Mouse (Mus musculus) yolk sac, embryonic 10.5 days (tissue): ENCODE data around the gene Atp9a.

Source experiments
- DNase-seq: peaks from one replicate; pipeline ENCODE4 v3.0.0-alpha.2; 2017; ENCODE audit warnings: low spot score

Atp9a gene

DNA sequence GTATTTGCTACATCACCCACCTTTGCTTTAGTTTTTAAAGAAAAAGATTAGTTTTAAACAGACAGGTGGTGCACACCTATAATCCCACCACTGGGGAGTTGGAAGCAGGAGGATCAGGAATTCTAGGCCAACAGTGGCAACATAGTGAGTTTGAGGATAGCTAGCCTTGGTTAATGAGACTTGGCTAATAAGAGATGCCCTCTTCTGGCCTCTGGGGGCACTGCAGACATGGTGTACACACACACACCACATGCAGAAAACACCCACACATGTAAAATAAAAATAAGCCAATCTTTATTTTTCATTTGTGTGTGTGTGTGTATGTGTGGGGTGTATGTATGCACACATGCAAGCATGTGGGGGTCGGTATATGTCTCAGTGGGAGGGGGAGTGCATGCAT lies 3.4 kb downstream of the Atp9a start:
- DNase-seq, result no peak

DNA sequence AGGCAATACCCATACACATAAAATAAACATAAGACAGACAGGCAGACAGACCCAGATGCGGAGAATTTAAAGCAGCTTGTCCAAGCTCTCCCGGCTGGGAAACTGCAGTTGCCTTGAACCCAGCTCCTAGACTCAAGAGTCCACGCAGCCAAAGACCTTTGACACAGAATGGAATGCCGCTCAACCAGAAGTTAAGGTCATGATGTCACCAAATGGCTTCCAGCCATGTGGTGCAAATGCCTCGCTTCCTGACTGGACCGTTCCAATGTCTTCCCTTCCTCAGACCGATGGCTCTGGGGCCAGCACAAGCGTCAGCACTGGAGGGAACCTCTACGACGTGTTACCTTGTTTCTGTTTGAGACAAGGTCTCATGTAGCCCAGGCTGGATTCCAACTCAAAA lies 4.3 kb downstream of the Atp9a start:
- peak; percentile 53 for DNase-seq

DNA sequence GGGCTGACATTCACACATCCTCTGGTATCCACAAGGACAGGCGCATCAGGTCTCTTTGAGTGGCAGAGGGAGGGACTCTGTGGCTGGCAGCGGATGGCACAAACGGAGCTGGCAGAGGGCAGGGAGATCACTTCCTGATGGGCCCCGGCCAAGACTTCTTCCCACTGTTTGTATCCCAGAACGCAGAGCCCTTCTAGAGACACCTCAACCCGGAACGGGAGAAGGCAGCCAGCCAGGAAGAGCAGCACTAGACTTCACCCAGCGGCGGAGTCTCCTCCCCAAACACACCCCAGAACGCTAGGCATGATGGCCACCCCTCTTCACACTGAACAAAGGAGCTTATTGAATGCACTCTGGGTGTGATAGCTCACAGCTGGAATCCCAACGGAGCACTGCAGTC lies 8.2 kb downstream of the Atp9a start:
- no peak for DNase-seq

DNA sequence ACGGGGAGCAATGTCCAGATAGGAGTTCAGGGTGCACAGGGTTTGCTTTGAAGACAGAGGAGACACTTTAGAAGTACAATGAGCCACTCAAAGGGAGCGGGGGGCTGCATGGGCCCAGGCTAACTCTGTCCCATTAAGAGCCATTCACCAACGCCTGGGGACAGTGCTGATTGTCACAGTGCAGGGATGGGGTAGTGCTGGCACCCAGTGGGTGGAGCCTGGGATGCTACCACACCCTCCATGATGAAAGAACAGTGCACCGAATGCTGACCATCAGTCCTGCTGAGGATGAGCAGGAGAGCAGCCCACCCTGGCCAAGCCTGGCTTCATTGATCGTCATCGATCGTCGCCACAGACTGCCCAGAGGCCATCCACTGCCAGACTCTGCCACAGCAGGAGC lies 11.0 kb downstream of the Atp9a start:
- DNase-seq, result no peak

DNA sequence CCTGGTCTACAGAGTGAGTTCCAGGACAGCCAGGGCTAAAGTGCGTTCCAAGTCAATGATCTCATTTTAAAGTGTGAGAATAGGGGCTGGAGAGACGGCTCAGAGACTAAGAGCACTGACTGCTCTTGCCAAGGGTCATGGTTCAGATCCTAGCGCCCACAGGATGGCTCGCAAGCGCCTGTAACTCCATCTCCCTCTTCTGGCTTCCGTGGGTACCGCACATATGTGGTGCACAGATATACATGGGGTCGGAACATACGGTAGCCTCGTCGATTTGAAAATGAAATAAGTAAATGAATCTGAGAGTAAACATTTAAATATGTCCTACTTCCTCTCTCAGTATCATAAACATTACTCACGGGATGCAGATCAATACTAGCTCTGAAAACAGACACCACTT lies 12.5 kb downstream of the Atp9a start:
- DNase-seq, result no peak

DNA sequence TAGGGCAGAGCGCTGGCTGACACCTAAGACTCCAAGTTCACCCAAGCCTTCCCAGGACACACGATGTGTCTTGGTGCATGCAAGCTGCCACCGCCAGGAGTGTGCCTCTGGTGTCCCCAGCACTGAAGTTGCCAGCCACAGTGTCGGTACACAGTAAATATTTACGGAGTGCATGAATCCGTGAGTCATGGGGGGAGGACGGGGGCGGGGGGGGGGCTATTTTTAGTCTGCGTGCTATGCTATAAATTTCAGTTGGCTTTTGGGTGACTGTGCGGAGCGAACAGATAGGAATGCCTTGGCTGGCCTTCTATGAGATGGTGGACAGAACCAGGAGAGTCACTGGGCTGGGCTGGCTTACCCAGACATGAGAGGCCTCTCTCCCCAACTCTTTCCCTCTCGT lies 14.2 kb downstream of the Atp9a start:
- DNase-seq, result no peak

DNA sequence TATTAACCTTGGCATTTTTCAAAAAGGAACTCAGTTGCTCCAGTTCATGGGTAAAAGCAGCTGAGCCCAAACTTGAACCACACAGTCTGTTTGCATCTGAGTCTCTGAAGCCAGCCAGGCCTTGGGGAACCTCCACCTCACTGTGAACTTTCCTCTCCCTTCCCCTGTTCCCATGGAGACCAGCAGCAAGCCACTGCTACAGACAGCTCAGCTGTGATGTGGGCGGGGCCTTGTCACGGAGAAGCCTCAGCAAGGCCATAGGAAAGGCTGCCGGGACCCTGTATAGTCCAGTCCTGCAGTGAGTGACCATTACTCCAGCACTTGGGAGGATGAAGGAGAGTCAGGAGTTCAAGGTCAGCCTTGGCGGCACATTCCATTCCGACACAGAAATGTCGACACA lies 16.2 kb downstream of the Atp9a start:
- peak; percentile 65 for DNase-seq

DNA sequence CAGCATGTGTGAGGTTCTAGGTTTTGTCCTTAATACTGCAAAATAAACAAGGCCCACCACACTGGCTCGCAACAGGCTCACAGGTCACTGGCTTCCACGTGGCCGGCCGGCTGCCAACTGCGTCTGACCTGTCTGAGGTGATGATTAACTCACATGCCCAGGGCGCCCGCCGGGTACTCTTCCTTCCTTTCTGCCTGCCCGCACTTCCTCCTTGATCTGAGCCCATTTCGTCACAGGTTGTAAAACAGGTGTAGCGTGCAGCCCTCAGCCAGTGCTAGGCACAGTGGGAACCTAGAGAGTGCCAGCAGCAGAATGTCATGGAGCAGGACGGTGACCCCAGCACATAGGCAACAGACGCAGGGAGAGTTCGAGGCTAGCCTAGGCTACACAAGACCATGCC lies 20.9 kb downstream of the Atp9a start:
- DNase-seq, result no peak

DNA sequence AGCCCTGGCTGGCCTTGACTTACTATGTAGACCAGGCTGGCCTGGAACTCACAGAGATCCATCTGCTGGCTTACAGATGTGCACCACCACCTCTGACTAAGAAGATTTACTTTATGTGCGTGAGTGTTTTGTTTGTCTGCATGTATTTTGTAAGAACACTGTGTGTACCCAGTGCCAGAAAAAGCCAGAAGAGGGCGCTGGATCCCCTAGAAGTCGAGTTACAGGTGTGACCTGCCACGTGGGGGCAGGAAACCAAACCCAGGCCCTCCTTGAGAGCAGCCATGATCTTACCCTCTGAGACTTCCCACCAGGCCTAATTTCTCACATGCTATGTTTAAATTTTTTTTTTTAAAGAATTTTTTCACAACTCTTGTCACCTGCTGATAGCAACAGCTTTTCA lies 22.5 kb downstream of the Atp9a start:
- no peak for DNase-seq

DNA sequence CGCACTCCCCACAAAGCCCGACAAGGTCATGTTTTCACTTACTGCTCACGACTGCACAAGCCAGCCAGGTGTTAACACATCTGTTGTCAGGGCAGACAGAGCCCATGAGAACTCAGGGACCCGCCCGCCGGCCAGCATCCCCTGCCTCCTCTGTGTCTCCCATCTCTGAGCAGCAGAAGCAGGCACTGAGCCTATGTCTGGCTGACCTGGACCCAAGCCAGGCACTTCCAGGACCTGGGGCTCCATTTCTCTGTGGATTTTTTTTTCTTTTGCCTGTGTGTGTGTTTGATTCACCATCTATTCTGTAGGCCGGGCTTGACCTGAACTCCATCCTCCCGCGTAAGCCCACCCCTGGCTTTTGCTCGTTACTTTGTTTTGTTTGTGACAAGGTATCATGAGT lies 23.5 kb downstream of the Atp9a start:
- DNase-seq, result no peak

DNA sequence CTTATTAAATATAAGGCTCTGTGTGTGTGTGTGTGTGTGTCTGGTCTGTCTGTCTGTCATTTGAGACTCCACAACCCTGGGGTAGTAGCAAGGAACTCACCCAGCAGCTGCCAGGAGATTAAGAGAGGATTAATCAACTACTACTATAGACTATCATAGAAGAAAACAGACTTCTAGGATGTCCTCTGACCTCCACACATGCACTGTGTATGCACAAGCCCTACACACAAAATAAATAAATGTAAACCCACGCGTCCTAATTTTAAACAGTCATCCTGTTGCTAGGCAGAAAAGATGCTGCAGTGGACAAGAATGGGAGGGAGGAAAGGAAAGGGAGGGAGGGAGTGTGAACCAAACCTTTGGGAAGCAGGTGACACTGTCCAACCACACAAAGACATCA lies 23.9 kb downstream of the Atp9a start:
- DNase-seq, result no peak

DNA sequence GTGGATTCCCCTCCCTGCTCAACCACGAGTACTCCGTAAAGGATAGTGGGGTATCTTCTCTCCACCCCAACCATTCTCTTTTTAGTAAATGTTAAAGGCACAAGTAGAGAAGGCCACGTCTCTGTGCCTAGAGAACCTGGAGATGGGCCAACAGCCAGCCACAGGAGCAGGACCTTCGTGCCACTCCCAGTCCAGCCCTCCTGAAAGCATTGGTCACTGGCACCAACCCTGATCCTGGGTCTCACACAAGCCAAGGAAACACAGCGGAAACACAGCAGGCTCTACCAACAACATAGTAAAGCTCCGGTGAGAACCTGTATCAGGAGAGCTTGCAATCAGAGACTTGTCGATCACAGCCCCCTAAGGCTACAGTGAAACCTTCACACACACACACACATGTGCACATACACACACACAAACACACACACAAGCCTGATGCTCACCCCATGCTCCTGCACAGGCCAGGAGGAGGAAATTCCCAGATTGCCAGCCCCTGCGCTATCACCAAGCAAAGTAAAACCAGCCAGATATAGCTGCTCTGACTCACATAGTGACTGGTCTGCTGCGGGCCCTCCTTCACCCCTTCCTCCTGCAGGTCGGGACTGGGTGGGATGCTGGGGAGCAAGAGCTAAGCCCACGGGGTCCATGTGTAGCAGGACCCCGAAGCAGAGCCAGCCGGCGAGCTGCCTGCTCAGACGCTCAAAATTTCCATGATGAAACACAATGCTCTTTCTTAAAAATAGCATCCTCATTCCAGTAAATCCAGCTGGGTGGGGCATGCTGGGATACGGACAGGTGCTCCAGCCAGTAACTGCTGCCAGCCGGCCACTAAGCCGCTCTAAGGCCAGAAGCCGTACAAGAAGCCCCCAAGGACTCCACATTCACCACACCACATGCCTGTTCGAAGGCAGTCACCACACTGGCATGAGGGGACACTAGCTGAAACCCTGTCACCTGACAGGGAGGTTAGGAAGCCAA lies 29.7 kb downstream of the Atp9a start:
- DNase-seq, result no peak

DNA sequence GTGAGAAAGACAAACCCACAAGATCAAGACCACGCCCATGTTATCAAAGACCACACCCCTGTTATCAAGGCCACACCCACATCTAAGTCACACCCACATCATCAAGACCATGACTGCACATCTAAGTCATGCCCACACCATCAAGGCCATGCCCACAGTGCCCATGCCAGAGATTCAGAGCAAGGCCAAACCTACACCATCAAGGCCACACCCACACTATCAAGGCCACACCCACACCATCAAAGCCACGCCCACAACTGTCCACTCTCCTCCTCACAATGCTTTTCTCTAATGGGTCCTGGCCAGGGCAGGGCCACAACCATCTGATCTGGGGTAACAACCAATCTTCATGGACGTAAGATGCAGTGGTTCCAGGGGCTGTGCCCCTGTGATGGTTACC lies 31.2 kb downstream of the Atp9a start:
- no peak for DNase-seq

DNA sequence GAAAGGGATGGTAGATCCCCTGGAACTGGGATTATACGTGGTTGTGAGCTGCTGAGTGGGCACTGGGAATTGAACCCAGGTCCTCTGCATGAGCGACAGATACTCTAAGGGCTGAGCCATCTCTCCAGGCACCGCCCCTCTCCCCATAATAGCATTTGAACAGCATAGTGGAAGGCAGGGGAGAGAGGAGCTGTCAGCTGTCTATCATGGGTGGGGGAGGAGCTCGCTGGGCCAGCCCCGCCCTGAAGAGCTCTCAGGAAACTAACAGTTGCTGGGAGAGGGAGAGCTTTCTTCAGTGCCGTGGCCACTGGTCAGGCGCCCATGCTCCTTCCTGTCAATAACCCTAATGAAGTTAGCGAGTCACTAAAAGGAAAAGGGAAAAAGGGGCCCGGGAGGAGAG lies 34.4 kb downstream of the Atp9a start:
- no peak for DNase-seq

DNA sequence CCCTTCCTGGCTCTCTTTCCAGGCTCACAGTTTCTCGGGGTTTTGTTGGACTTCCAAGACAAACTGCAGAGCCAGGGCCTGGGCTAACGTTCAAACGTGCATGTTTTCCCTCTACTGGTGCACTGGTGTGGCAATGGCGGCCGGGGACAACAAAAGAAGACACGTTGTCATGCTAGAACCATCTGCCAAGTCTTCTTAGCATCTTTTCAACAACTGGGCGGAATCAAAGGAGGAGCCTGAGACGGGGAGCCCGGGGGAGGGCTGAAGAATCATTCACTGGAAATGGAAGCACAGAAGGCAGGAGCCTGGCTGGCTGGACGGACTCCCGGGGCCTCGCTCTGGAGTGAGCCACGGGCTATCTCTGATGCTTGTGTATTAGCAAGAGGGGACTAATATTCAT lies 39.9 kb downstream of the Atp9a start:
- no peak for DNase-seq

DNA sequence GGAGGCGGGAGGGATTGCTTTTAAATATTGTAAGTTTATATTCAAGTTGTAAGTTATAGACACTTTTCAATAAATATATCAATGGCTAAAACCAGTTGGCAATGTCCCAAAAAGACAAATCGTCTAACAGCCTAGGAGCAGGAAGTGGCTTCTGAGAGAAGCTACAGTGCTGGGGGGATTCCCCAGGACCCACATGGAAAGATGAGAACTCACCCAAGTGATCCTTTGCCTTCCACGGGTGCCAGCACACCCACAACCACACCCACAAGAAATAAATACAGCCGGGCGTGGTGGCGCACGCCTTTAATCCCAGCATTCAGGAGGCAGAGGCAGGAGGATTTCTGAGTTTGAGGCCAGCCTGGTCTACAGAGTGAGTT lies 47.2 kb downstream of the Atp9a start:
- DNase-seq, result no peak

DNA sequence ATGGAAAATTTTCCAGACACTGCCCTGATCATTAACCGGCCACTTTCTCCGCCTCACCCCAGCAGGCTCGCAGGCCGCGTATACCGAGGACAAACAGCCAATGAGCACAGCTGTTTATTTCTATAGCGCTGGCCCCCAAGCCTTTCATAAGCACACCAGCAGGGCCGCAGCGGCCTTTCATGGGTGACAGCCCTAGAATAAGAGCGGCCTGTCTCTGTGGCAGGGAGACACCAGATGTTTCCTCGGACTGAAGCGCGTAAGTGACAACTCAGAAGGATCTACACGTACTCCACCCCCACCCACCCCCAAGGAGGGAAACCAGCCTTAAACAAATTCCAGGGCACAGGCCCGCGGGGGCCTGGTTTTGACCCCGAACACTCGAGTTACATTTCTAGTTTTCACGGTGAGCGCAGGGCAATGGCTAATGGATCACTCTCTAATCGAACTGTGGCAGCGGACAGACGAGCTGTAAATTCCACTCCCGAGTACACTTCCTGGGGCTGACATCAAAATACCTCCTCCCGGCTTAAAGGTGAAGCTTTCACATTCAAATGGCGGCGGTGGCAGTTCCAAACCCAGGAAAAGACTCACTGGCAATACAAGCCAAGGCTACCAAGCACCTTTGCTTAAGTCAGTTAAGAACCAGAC lies 47.7 kb downstream of the Atp9a start:
- peak; percentile 30 for DNase-seq

DNA sequence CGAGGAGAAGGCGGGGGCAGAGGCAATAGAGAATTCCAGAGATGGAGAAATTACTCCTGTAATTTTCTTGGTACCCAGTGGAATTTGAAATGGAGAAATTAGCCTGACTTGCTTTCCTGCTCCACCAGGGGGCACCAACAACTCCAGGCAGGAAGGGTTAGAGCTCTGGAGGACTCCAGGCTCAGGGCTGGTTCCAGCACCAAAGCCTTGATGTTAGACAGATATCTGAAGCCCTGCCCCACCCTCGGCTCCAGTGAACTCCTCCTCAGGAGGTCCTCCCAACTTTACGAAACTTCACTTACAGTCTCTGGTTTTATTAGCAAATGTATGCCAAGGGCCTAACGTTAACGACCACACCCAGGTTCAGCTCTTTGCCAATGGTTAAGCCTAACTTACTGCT lies 50.4 kb downstream of the Atp9a start:
- peak; percentile 59 for DNase-seq

DNA sequence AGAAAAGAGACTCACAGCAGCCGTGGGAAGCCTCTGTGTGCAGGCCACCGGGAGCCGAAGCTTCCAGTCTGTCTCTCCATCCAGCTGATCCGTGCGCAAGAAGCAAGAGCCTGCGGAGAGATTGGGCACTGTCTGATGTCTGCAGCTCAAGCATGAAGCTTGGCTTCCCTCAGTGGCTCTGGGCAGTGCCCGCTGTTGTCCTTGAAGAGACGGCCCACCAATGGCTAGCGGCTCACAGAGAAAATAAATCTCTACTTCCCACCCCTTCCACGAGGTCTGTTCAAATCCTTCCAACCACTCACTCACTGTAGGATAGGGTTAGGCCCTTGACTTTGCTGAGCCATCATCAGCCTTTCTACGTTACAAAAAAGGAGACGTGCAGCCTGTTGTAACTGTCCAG lies 54.9 kb downstream of the Atp9a start:
- DNase-seq, result no peak

DNA sequence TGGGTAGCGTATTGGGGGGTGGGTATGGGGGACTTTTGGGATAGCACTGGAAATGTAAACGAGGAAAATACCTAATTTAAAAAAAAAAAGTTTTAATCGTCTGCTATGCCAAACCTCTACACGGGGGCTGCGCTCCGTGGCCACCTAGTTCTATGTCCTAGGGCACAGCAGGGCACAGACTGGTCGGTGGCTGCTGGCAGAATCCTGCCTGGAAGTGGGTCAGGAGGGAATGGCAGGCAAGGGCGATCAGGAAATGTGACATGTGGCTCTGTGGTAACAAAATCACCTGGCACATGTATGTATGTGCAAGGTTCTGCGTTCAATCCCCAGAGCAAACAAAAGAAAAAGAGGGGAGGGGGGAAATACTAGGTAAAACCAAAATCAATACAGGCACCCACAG lies 56.3 kb downstream of the Atp9a start:
- DNase-seq, result no peak

DNA sequence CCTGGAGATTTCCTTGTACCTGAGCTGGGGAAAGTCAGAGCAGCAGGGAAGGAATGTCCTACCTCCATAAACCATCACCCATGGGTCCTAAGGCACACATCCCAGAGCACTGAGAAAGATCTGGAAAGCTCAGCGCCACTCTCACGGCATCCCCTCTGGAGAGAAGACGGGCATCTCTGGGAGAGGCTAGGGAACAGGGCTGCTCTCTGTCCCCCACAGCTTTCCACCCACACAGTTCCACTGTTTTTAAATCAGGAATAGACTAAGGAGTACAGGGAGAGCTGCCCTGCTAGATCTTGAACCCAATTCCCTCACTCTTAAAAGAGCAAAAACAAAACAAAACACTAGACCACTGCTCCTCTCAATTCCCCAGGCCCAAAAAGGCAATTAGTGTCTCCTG lies 57.5 kb downstream of the Atp9a start:
- no peak for DNase-seq

DNA sequence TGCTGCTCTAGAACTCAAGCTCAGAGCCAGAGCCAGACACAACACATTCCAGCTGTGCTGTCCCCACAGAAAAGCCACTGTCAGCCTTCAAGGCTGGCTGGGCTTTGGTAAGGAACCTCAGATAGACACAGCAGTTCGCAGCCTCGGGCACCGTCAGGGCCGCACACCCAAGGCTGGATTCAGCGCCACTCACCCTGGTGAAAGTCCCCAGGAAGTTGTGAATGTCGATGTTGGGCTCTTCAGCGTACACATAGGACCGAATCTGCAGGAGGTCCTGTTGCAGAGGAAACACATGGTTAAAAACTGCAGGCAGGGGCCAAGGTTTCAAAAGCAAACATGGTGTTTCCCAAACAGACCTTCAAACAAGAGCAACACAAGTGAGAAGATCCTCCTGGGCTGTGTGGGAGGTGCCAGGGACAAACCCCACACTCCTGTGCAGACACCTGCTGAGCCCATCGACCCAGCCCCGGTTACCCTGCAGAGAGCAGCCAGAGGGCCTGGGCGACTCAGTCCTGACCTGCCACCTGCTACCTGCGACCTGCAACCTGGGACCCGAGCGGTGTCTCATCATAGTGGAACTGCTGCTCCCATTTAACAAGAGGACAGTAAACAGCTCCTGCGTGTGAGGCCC lies 58.6 kb downstream of the Atp9a start:
- DNase-seq, result no peak

DNA sequence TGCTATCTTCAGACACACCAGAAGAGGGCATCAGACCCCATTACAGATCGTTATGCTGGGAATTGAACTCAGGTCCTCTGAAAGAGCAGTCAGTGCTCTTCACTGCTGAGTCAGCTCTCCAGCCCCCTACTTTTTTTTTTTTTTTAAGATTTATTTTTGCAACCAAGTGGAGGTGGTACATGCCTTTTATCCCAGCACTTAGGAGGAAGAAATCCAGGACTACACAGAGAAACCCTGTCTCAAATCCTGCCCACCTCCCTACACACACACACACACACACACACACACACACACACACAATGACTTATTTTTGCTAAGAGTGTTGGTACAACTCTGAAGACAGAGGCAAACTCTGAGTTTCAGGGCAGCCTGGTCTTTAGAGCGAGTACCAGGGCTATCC lies 59.5 kb downstream of the Atp9a start:
- no peak for DNase-seq
